Comparison of ENCODE assay signal across 8 mouse cellular contexts in genomic region chr5:134688718-134689284, GRCm38 (mm10). TPM values are rescaled to one million over a fixed set of nuclear protein-coding genes. Genes with fewer than 3 reads are reported as not detected.
A peak's percentile ranks its signal among the peaks of the same experiment; 100 is the strongest.
DNase-seq lines count a peak whose midpoint lies in the region; ATAC-seq and TF ChIP-seq lines count a peak whose summit lies in the region.

No protein-coding gene starts in this region.

- peaks cover 9% of the 10 kb centered on the region for H3K4me1 ChIP-seq in embryonic facial prominence, embryonic 13.5 days
- H3K4me1 ChIP-seq in kidney, adult 2 months (ENCODE audit: control insufficient read depth, insufficient read depth, low read length): no peaks in the 10 kb centered on the region
- H3K4me1 ChIP-seq in limb, embryonic 12.5 days (replicated peaks): peaks cover 13% of the 10 kb centered on the region
- peaks cover 20% of the 10 kb centered on the region for H3K4me1 ChIP-seq in midbrain, embryonic 15.5 days
- H3K4me1 ChIP-seq in spleen, adult 2 months (ENCODE audit: control insufficient read depth, insufficient read depth, insufficient read length): peaks cover 5% of the 10 kb centered on the region

- peak overlapping the region; percentile 57 for H3K9ac ChIP-seq in embryonic facial prominence, embryonic 13.5 days
- no peak overlapping the region; the same call in 1 of the 2 replicates for H3K9ac ChIP-seq in limb, embryonic 12.5 days (replicated peaks)
- peak overlapping the region; percentile 54 for H3K9ac ChIP-seq in midbrain, embryonic 15.5 days

- WGBS in embryonic facial prominence, embryonic 13.5 days: under 1% methylated on average over 38 of the region's 38 CpGs
- under 1% methylated on average over 38 of the region's 38 CpGs for WGBS in kidney, adult 2 months
- under 1% methylated on average over 38 of the region's 38 CpGs for WGBS in limb, embryonic 12.5 days
- WGBS in midbrain, embryonic 15.5 days: under 1% methylated on average over 38 of the region's 38 CpGs
- WGBS in spleen, adult 2 months: under 1% methylated on average over 37 of the region's 38 CpGs

- TF ChIP-seq CTCF in kidney, adult 2 months (conservative IDR thresholded peaks at IDR 0.05; ENCODE audit: insufficient read depth, insufficient read length, low read depth, low read length): peak; percentile 48
- TF ChIP-seq CTCF in spleen, adult 2 months (IDR thresholded peaks at IDR 0.05; ENCODE audit: extremely low read depth, insufficient read depth, insufficient read length, insufficient replicate concordance): peak; percentile 43; the same call in 1 of the 2 replicates

- TF ChIP-seq POLR2A in kidney, adult 2 months (IDR thresholded peaks at IDR 0.05; ENCODE audit: low read depth, low read length): no peak
- no peak for TF ChIP-seq POLR2A in spleen, adult 2 months (IDR thresholded peaks at IDR 0.05; ENCODE audit: low read depth, low read length)

- peak overlapping the region; percentile 84 for H3K4me3 ChIP-seq in embryonic facial prominence, embryonic 13.5 days
- peak overlapping the region; percentile 43 for H3K4me3 ChIP-seq in kidney, adult 2 months (ENCODE audit: insufficient read depth, low read depth, low read length)
- peak overlapping the region; percentile 87 for H3K4me3 ChIP-seq in limb, embryonic 12.5 days (replicated peaks)
- peak overlapping the region; percentile 78 for H3K4me3 ChIP-seq in midbrain, embryonic 15.5 days
- peak overlapping the region; percentile 45 for H3K4me3 ChIP-seq in spleen, adult 2 months (ENCODE audit: extremely low read depth, insufficient read depth, insufficient read length)

- H3K4me2 ChIP-seq in embryonic facial prominence, embryonic 13.5 days: peak overlapping the region; percentile 82
- H3K4me2 ChIP-seq in limb, embryonic 12.5 days: peak overlapping the region; percentile 78
- H3K4me2 ChIP-seq in midbrain, embryonic 15.5 days: peak overlapping the region; percentile 74

- peak overlapping the region; percentile 69 for H3K27ac ChIP-seq in embryonic facial prominence, embryonic 13.5 days
- H3K27ac ChIP-seq in kidney, adult 2 months (ENCODE audit: insufficient read depth, low read depth, low read length): no peak overlapping the region
- H3K27ac ChIP-seq in limb, embryonic 12.5 days: peak overlapping the region; percentile 50; the same call in 1 of the 2 replicates
- peak overlapping the region; percentile 90 for H3K27ac ChIP-seq in midbrain, embryonic 15.5 days
- H3K27ac ChIP-seq in spleen, adult 2 months (ENCODE audit: insufficient read depth, low read length): peak overlapping the region; percentile 77

- H3K9me3 ChIP-seq in embryonic facial prominence, embryonic 13.5 days: no peaks in the 10 kb centered on the region
- H3K9me3 ChIP-seq in limb, embryonic 12.5 days: no peaks in the 10 kb centered on the region
- H3K9me3 ChIP-seq in midbrain, embryonic 15.5 days: no peaks in the 10 kb centered on the region

- H3K36me3 ChIP-seq in embryonic facial prominence, embryonic 13.5 days: peaks cover 26% of the 10 kb centered on the region
- H3K36me3 ChIP-seq in kidney, adult 2 months (ENCODE audit: control insufficient read depth, insufficient read depth, low read length): no peaks in the 10 kb centered on the region
- peaks cover 24% of the 10 kb centered on the region for H3K36me3 ChIP-seq in limb, embryonic 12.5 days
- H3K36me3 ChIP-seq in midbrain, embryonic 15.5 days (replicated peaks): peaks cover 8% of the 10 kb centered on the region; the same call in 1 of the 2 replicates
- no peaks in the 10 kb centered on the region for H3K36me3 ChIP-seq in spleen, adult 2 months (ENCODE audit: control insufficient read depth, insufficient read depth, low read length)

- peak; percentile 100 for DNase-seq in 3134 (ENCODE audit: extremely low read depth, insufficient read length, low spot score)
- DNase-seq in adrenal gland, postnatal 36 days: peak; percentile 99 to 100
- peak; percentile 99 to 100 for DNase-seq in heart, adult 18-20 months
- DNase-seq in kidney, adult 2 months: peak; percentile 100
- peak; percentile 99 to 100 for DNase-seq in spleen, adult 2 months (ENCODE audit: low read depth in 1 of 2, low spot score in 2 of 2)

- no peaks in the 10 kb centered on the region for H3K27me3 ChIP-seq in embryonic facial prominence, embryonic 13.5 days
- no peaks in the 10 kb centered on the region for H3K27me3 ChIP-seq in kidney, adult 2 months (replicated peaks; ENCODE audit: control insufficient read depth, insufficient read depth, low read length)
- H3K27me3 ChIP-seq in limb, embryonic 12.5 days: no peaks in the 10 kb centered on the region
- H3K27me3 ChIP-seq in midbrain, embryonic 15.5 days (replicated peaks): no peaks in the 10 kb centered on the region
- no peaks in the 10 kb centered on the region for H3K27me3 ChIP-seq in spleen, adult 2 months (ENCODE audit: control insufficient read depth, insufficient read depth, low read length)

- peak; percentile 96 for ATAC-seq in embryonic facial prominence, embryonic 13.5 days (ENCODE audit: insufficient number of reproducible peaks, insufficient read depth, low FRiP score, low TSS enrichment, low read depth)
- peak; percentile 94 for ATAC-seq in limb, embryonic 12.5 days (ENCODE audit: insufficient number of reproducible peaks, insufficient read depth, low FRiP score, low TSS enrichment, low read depth)
- peak; percentile 97 for ATAC-seq in midbrain, embryonic 15.5 days (replicated peaks)

RNA-seq across cellular contexts. Expression of gene Limk1, which starts 0.4 kb away (rescaled TPM):
- 10 to 100 TPM; 19.5 to 22.6 TPM for total RNA-seq in adrenal gland, postnatal 36 days (2021)
- 11.6 and 11.9 TPM in 2 replicates for polyA plus RNA-seq in embryonic facial prominence, embryonic 13.5 days (2015; fragmentation: Nextera tagmentation; extraction: Ambion mirVana)
- 1 to 10 TPM; 4.3 to 5.1 TPM for total RNA-seq in heart, adult 18-20 months (2021)
- polyA plus RNA-seq in kidney, adult 2 months (2012; rRNA removed): 7.3 and 7.9 TPM in 2 replicates
- 10.0 and 10.6 TPM in 2 replicates for polyA plus RNA-seq in limb, embryonic 12.5 days (2016; fragmentation: Nextera tagmentation; extraction: Ambion mirVana)
- 21.6 and 25.1 TPM in 2 replicates for polyA plus RNA-seq in midbrain, embryonic 15.5 days (2015; fragmentation: Nextera tagmentation; extraction: Ambion mirVana)
- polyA plus RNA-seq in spleen, adult 2 months (2012; rRNA removed): 25.0 and 25.7 TPM in 2 replicates

RNA-seq across cellular contexts. Expression of gene Eif4h, which starts 49.5 kb away (rescaled TPM):
- total RNA-seq in adrenal gland, postnatal 36 days (2021): 100 to 1,000 TPM; 288 to 289 TPM
- polyA plus RNA-seq in embryonic facial prominence, embryonic 13.5 days (2015; fragmentation: Nextera tagmentation; extraction: Ambion mirVana): 471 and 483 TPM in 2 replicates
- total RNA-seq in heart, adult 18-20 months (2021): 100 to 1,000 TPM; 132 to 136 TPM
- polyA plus RNA-seq in kidney, adult 2 months (2012; rRNA removed): 192 and 218 TPM in 2 replicates
- polyA plus RNA-seq in limb, embryonic 12.5 days (2016; fragmentation: Nextera tagmentation; extraction: Ambion mirVana): 523 and 531 TPM in 2 replicates
- polyA plus RNA-seq in midbrain, embryonic 15.5 days (2015; fragmentation: Nextera tagmentation; extraction: Ambion mirVana): 343 and 356 TPM in 2 replicates
- polyA plus RNA-seq in spleen, adult 2 months (2012; rRNA removed): 125 and 143 TPM in 2 replicates

RNA-seq across cellular contexts. Expression of gene Eln, which starts 58.3 kb away (rescaled TPM):
- 10 to 100 TPM; 20.4 to 51.7 TPM for total RNA-seq in adrenal gland, postnatal 36 days (2021)
- 81.1 and 93.0 TPM in 2 replicates for polyA plus RNA-seq in embryonic facial prominence, embryonic 13.5 days (2015; fragmentation: Nextera tagmentation; extraction: Ambion mirVana)
- total RNA-seq in heart, adult 18-20 months (2021): 10 to 100 TPM; 26.0 to 26.7 TPM
- 23.6 and 30.8 TPM in 2 replicates for polyA plus RNA-seq in kidney, adult 2 months (2012; rRNA removed)
- 12.4 and 12.9 TPM in 2 replicates for polyA plus RNA-seq in limb, embryonic 12.5 days (2016; fragmentation: Nextera tagmentation; extraction: Ambion mirVana)
- 8.7 and 9.3 TPM in 2 replicates for polyA plus RNA-seq in midbrain, embryonic 15.5 days (2015; fragmentation: Nextera tagmentation; extraction: Ambion mirVana)
- 39.4 and 41.9 TPM in 2 replicates for polyA plus RNA-seq in spleen, adult 2 months (2012; rRNA removed)
